Mouse (Mus musculus) stomach, embryonic 14.5 days (tissue): Measurements from ENCODE around the gene Sdc3. TPM values are rescaled to one million over a fixed set of nuclear protein-coding genes. Genes with fewer than 3 reads are reported as not detected.

Experiments
- ATAC-seq: fragments of 200-750 bp; cut with Nextera tagmentation; 2 replicates; pipeline ENCODE4 v1.8.0; 2017; ENCODE audit warnings: low read depth, moderate TSS enrichment; ENCODE audit not compliant: insufficient number of reproducible peaks, insufficient read depth, low FRiP score
- H3K27ac ChIP-seq: fragments of 300-500 bp; sonication (generic); 2 replicates; pipeline ENCODE4 v1.5.1; 2014; ENCODE audit warnings: mild to moderate bottlenecking, low read length, moderate library complexity, mixed read lengths
- H3K27me3 ChIP-seq: fragments of 300-500 bp; sonication (generic); 2 replicates; pipeline ENCODE4 v1.6.1; 2014; ENCODE audit warnings: low read length, control low read depth, mixed read lengths; ENCODE audit not compliant: control insufficient read depth, insufficient read depth
- H3K36me3 ChIP-seq: fragments of 300-500 bp; sonication (generic); 2 replicates; pipeline ENCODE4 v1.6.1; 2014; ENCODE audit warnings: mild to moderate bottlenecking, control low read depth, low read length, moderate library complexity, mixed read lengths; ENCODE audit not compliant: control insufficient read depth, insufficient read depth
- H3K4me1 ChIP-seq: fragments of 300-500 bp; sonication (generic); 2 replicates; pipeline ENCODE4 v1.6.1; 2014; ENCODE audit warnings: low read length, control low read depth, mixed read lengths; ENCODE audit not compliant: control insufficient read depth, insufficient read depth
- H3K4me2 ChIP-seq: fragments of 300-500 bp; sonication (generic); replicated peaks from 2 replicates; pipeline ENCODE4 v1.6.1; 2014; ENCODE audit warnings: low read depth, low read length, control low read depth
- H3K4me3 ChIP-seq: fragments of 300-500 bp; sonication (generic); 2 replicates; pipeline ENCODE4 v1.5.1; 2014; ENCODE audit warnings: low read depth, low read length, control low read depth
- H3K9ac ChIP-seq: fragments of 300-500 bp; sonication (generic); replicated peaks from 2 replicates; pipeline ENCODE4 v1.6.1; 2014; ENCODE audit warnings: low read depth, mild to moderate bottlenecking, control low read depth, low read length, moderate library complexity, mixed read lengths
- H3K9me3 ChIP-seq: fragments of 300-500 bp; sonication (generic); 2 replicates; pipeline ENCODE4 v1.6.1; 2016; ENCODE audit warnings: low read depth, low read length, control low read depth; ENCODE audit not compliant: control insufficient read depth
- WGBS: fragments of 180-500 bp; shearing (Covaris S2); extraction: QIAGEN DNeasy Blood & Tissue Kit; methylation state at CpG from one replicate; pipeline ENCODE4 v1.1.7; 2014; 5-methylcytosine and 5-hydroxymethylcytosine counted together
- polyA plus RNA-seq: library from polyadenylated mRNA; unstranded; fragments of >200 nt; fragmentation: Nextera tagmentation; extraction: Ambion mirVana; gene quantifications from 2 replicates; pipeline ENCODE4 v1.2.1, GENCODE M21; 2014

Sdc3 gene
- 20.9 and 21.0 TPM in 2 replicates for polyA plus RNA-seq

- peaks cover 17% of the 10 kb centered on the region for H3K4me1 ChIP-seq
- WGBS: 2% methylated on average over 74 of the region's 99 CpGs
- 0 out of 2 replicates have a peak, but pooled peaks have one; percentile 11 for ATAC-seq
- peak within 1 kb of the TSS; percentile 87 for H3K9ac ChIP-seq
- H3K4me2 ChIP-seq: peak within 1 kb of the TSS; percentile 97
- no peaks in the 10 kb centered on the region for H3K36me3 ChIP-seq
- no peaks in the 10 kb centered on the region for H3K9me3 ChIP-seq
- peak within 1 kb of the TSS; percentile 81 for H3K4me3 ChIP-seq
- no peak within 1 kb of the TSS; the same call in 1 of the 2 replicates for H3K27ac ChIP-seq
- no peaks in the 10 kb centered on the region for H3K27me3 ChIP-seq
These were observed at the start of gene Sdc3 for GRCm38 (mm10) chr4:130792376-130793179. Sdc3 (plus strand) TSS chr4:130792537.

GRCm38 (mm10) chr4:130744058-130744457, 48.3 kb upstream of the Sdc3 start:
- WGBS: 84% methylated on average over 4 of the region's 4 CpGs
- Histone ChIP-seq H3K27me3 (no peaks in the 10 kb centered on the region), H3K4me1 (no peaks in the 10 kb centered on the region), H3K9me3 (no peaks in the 10 kb centered on the region), H3K4me3 (no peak overlapping the region), H3K9ac (no peak overlapping the region), H3K36me3 (peaks cover 80% of the 10 kb centered on the region), H3K27ac (no peak overlapping the region), H3K4me2 (no peak overlapping the region)
- no peak for ATAC-seq

GRCm38 (mm10) chr4:130745561-130746306, 46.6 kb upstream of the Sdc3 start:
- 75% methylated on average over 5 of the region's 5 CpGs for WGBS
- H3K27ac ChIP-seq: no peak overlapping the region
- H3K4me3 ChIP-seq: no peak overlapping the region
- H3K9ac ChIP-seq: no peak overlapping the region
- no peaks in the 10 kb centered on the region for H3K27me3 ChIP-seq
- no peaks in the 10 kb centered on the region for H3K4me1 ChIP-seq
- peaks cover 90% of the 10 kb centered on the region for H3K36me3 ChIP-seq
- no peak overlapping the region for H3K4me2 ChIP-seq
- no peaks in the 10 kb centered on the region for H3K9me3 ChIP-seq
- no peak for ATAC-seq

GRCm38 (mm10) chr4:130749566-130749965, 42.8 kb upstream of the Sdc3 start:
- H3K36me3 ChIP-seq: peaks cover 90% of the 10 kb centered on the region
- 69% methylated on average over 7 of the region's 7 CpGs for WGBS

GRCm38 (mm10) chr4:130751966-130752365, 40.4 kb upstream of the Sdc3 start:
- H3K4me1 ChIP-seq: no peaks in the 10 kb centered on the region
- ATAC-seq: no peak

More at GRCm38 (mm10) chr4:130749566-130749965, 42.8 kb upstream of the Sdc3 start:
- H3K27ac ChIP-seq: no peak overlapping the region
- no peaks in the 10 kb centered on the region for H3K9me3 ChIP-seq
- no peaks in the 10 kb centered on the region for H3K27me3 ChIP-seq
- H3K9ac ChIP-seq: no peak overlapping the region
- ATAC-seq: no peak
- H3K4me3 ChIP-seq: no peak overlapping the region
- H3K4me1 ChIP-seq: no peaks in the 10 kb centered on the region
- no peak overlapping the region for H3K4me2 ChIP-seq

GRCm38 (mm10) chr4:130752591-130752990, 39.7 kb upstream of the Sdc3 start:
- Histone ChIP-seq H3K4me3 (no peak overlapping the region), H3K36me3 (peaks cover 87% of the 10 kb centered on the region), H3K4me2 (no peak overlapping the region), H3K9me3 (no peaks in the 10 kb centered on the region), H3K27ac (no peak overlapping the region), H3K27me3 (no peaks in the 10 kb centered on the region), H3K4me1 (no peaks in the 10 kb centered on the region), H3K9ac (no peak overlapping the region)
- WGBS: 74% methylated on average over 7 of the region's 7 CpGs
- no peak for ATAC-seq

More at GRCm38 (mm10) chr4:130751966-130752365, 40.4 kb upstream of the Sdc3 start:
- Histone ChIP-seq H3K27ac (no peak overlapping the region), H3K27me3 (no peaks in the 10 kb centered on the region), H3K9me3 (no peaks in the 10 kb centered on the region), H3K4me3 (no peak overlapping the region), H3K4me2 (no peak overlapping the region), H3K9ac (no peak overlapping the region), H3K36me3 (peaks cover 90% of the 10 kb centered on the region)
- WGBS: 90% methylated on average over 2 of the region's 2 CpGs

- Histone ChIP-seq H3K36me3 (peaks cover 83% of the 10 kb centered on the region), H3K4me3 (no peak overlapping the region), H3K4me2 (no peak overlapping the region), H3K9me3 (no peaks in the 10 kb centered on the region), H3K9ac (no peak overlapping the region), H3K4me1 (no peaks in the 10 kb centered on the region), H3K27me3 (no peaks in the 10 kb centered on the region), H3K27ac (no peak overlapping the region)
- 75% methylated on average over 5 of the region's 5 CpGs for WGBS
- ATAC-seq: no peak
These were observed 38.6 kb upstream of the Sdc3 start for GRCm38 (mm10) chr4:130753755-130754154.

GRCm38 (mm10) chr4:130754776-130755175, 37.6 kb upstream of the Sdc3 start:
- H3K9me3 ChIP-seq: no peaks in the 10 kb centered on the region
- no peak overlapping the region for H3K9ac ChIP-seq
- H3K27me3 ChIP-seq: no peaks in the 10 kb centered on the region
- 60% methylated on average over 2 of the region's 2 CpGs for WGBS
- ATAC-seq: no peak
- H3K27ac ChIP-seq: no peak overlapping the region
- peaks cover 84% of the 10 kb centered on the region for H3K36me3 ChIP-seq
- no peak overlapping the region for H3K4me2 ChIP-seq
- no peaks in the 10 kb centered on the region for H3K4me1 ChIP-seq
- H3K4me3 ChIP-seq: no peak overlapping the region
